Mouse (Mus musculus): ENCODE measurements at regions not wholly inside any gene's neighbourhood (a gene's known extent, or its start where the extent isn't known, plus 50 kb on each side); places are given as distances from the start of the nearest gene placed in this dataset.
A peak's percentile ranks its signal among the peaks of the same experiment; 100 is the strongest.
"Not testable (repeated sequence)": the region's sequence is repeated elsewhere in the genome, so short reads cannot be mapped to it uniquely, and the experiment has no call there.

- Histone ChIP-seq H3K4me3 (ENCODE audit: low read depth, low read length) (no peak overlapping the region), H3K27me3 (replicated peaks; ENCODE audit: control insufficient read depth, insufficient read depth, low read length) (no peaks in the 10 kb centered on the region), H3K9ac (ENCODE audit: low read depth, low read length) (no peak overlapping the region), H3K4me2 (ENCODE audit: low read depth, low read length) (no peak overlapping the region), H3K4me1 (ENCODE audit: control insufficient read depth, insufficient read depth, low read length) (no peaks in the 10 kb centered on the region), H3K9me3 (ENCODE audit: control insufficient read depth, low read length) (no peaks in the 10 kb centered on the region), H3K36me3 (ENCODE audit: control insufficient read depth, insufficient read depth, low read length) (no peaks in the 10 kb centered on the region), H3K27ac (replicated peaks; ENCODE audit: low read depth, low read length) (no peak overlapping the region)
- 70% methylated on average over 3 of the region's 3 CpGs for WGBS
- ATAC-seq (ENCODE audit: low read depth) (peak; percentile 57; the same call in 1 of the 2 replicates), DNase-seq (ENCODE audit: low spot score) (peak; percentile 78)
These were observed 491.6 kb upstream of the Igfbp3 start for GRCm38 (mm10) chr11:7705312-7705764.

GRCm38 (mm10) chr11:7697591-7697990 lies 483.9 kb upstream of the Igfbp3 start:
- no peak for ATAC-seq (ENCODE audit: low read depth)
- Histone ChIP-seq H3K9ac (ENCODE audit: low read depth, low read length) (no peak overlapping the region), H3K4me1 (ENCODE audit: control insufficient read depth, insufficient read depth, low read length) (no peaks in the 10 kb centered on the region), H3K36me3 (ENCODE audit: control insufficient read depth, insufficient read depth, low read length) (no peaks in the 10 kb centered on the region), H3K27ac (replicated peaks; ENCODE audit: low read depth, low read length) (no peak overlapping the region), H3K4me3 (ENCODE audit: low read depth, low read length) (no peak overlapping the region), H3K9me3 (ENCODE audit: control insufficient read depth, low read length) (no peaks in the 10 kb centered on the region), H3K4me2 (ENCODE audit: low read depth, low read length) (no peak overlapping the region), H3K27me3 (replicated peaks; ENCODE audit: control insufficient read depth, insufficient read depth, low read length) (no peaks in the 10 kb centered on the region)
- 70% methylated on average over 1 of the region's 1 CpGs for WGBS
- peak; percentile 57 for DNase-seq (ENCODE audit: low spot score)

DNA sequence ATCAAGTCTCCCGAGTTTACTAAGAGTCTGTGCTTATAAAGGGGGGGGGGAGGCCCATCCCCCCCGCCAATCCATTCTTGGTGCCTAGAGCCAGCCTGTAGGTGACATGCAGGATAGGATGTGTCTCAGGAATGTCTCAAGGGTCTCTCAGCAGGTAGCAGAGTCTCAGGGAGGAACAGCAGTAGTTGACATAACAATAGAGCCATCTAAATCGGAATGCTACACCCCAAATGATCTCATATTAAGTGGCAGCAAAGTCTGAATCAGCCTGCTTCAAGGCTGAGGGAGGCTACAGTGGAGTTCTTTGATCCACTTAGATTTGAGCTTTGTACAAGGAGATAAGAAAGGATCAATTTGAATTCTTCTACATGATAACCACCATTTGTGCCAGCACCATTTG lies 476.0 kb upstream of the Igfbp3 start:
- H3K36me3 ChIP-seq (ENCODE audit: control insufficient read depth, insufficient read depth, low read length); H3K9ac ChIP-seq (ENCODE audit: low read depth, low read length); H3K4me1 ChIP-seq (ENCODE audit: control insufficient read depth, insufficient read depth, low read length); ATAC-seq (ENCODE audit: low read depth); H3K27ac ChIP-seq (replicated peaks; ENCODE audit: low read depth, low read length); H3K4me2 ChIP-seq (ENCODE audit: low read depth, low read length); H3K9me3 ChIP-seq (ENCODE audit: control insufficient read depth, low read length); H3K4me3 ChIP-seq (ENCODE audit: low read depth, low read length); DNase-seq (ENCODE audit: low spot score); H3K27me3 ChIP-seq (replicated peaks; ENCODE audit: control insufficient read depth, insufficient read depth, low read length): not testable (repeated sequence)
- 67% methylated on average over 3 of the region's 3 CpGs for WGBS

DNA sequence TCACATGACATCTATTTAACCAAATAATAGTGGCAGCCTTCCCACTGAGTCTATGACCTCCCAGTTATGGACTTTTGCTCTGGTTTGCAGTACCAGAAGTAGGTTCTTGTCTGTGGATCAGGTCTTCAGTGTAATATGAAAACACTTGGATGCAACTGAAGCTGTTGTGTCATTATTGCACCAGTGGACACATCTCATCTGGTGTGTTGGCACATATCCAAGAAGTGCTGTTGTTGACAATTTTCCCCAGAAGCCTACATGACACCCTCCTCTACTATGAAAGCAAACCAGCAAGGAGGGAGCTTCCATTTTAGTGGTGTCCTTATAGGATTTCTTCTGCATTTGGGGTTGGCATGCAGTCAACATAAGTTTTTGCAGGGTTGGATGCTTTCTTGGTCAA lies 459.1 kb upstream of the Igfbp3 start:
- no peaks in the 10 kb centered on the region for H3K27me3 ChIP-seq (replicated peaks; ENCODE audit: control insufficient read depth, insufficient read depth, low read length)
- no peak for ATAC-seq (ENCODE audit: low read depth)
- no peak overlapping the region for H3K4me2 ChIP-seq (ENCODE audit: low read depth, low read length)
- H3K4me1 ChIP-seq (ENCODE audit: control insufficient read depth, insufficient read depth, low read length), result no peaks in the 10 kb centered on the region
- no peaks in the 10 kb centered on the region for H3K36me3 ChIP-seq (ENCODE audit: control insufficient read depth, insufficient read depth, low read length)
- H3K27ac ChIP-seq (replicated peaks; ENCODE audit: low read depth, low read length), result no peak overlapping the region
- DNase-seq (ENCODE audit: low spot score), result no peak
- H3K4me3 ChIP-seq (ENCODE audit: low read depth, low read length), result no peak overlapping the region
- no peaks in the 10 kb centered on the region for H3K9me3 ChIP-seq (ENCODE audit: control insufficient read depth, low read length)
- no peak overlapping the region for H3K9ac ChIP-seq (ENCODE audit: low read depth, low read length)

- no peak overlapping the region for H3K4me2 ChIP-seq (ENCODE audit: low read depth, low read length)
- H3K4me1 ChIP-seq (ENCODE audit: control insufficient read depth, insufficient read depth, low read length), result no peaks in the 10 kb centered on the region
- H3K36me3 ChIP-seq (ENCODE audit: control insufficient read depth, insufficient read depth, low read length), result no peaks in the 10 kb centered on the region
- no peak overlapping the region for H3K9ac ChIP-seq (ENCODE audit: low read depth, low read length)
- no peak overlapping the region for H3K4me3 ChIP-seq (ENCODE audit: low read depth, low read length)
- no peak overlapping the region for H3K27ac ChIP-seq (replicated peaks; ENCODE audit: low read depth, low read length)
- DNase-seq (ENCODE audit: low spot score) (peak; percentile 58), ATAC-seq (ENCODE audit: low read depth) (no peak)
- no peaks in the 10 kb centered on the region for H3K9me3 ChIP-seq (ENCODE audit: control insufficient read depth, low read length)
- no peaks in the 10 kb centered on the region for H3K27me3 ChIP-seq (replicated peaks; ENCODE audit: control insufficient read depth, insufficient read depth, low read length)
These were observed 416.9 kb upstream of the Igfbp3 start for GRCm38 (mm10) chr11:7630637-7631036.

DNA sequence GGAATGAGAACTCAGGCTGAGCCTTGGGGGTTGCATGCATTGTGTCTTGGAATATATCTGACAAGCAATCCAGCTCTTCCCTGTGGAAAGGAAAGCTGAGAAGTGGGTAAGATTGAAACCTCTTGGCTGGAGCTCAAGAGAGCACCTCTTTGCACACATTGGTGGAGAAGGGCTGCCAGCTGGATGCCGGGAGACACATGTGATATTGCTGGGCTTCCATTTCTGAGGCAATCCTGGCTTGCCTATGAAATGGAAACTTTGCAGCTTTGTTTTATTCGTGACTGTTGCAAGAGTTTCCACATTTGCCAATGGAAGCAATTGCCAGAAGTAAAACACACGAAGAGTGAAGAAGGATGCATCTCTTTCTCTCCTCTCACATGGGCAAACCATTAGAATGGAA lies 411.5 kb upstream of the Igfbp3 start:
- Histone ChIP-seq H3K27me3 (replicated peaks; ENCODE audit: control insufficient read depth, insufficient read depth, low read length) (no peaks in the 10 kb centered on the region), H3K4me1 (ENCODE audit: control insufficient read depth, insufficient read depth, low read length) (no peaks in the 10 kb centered on the region), H3K36me3 (ENCODE audit: control insufficient read depth, insufficient read depth, low read length) (no peaks in the 10 kb centered on the region), H3K9ac (ENCODE audit: low read depth, low read length) (no peak overlapping the region), H3K27ac (replicated peaks; ENCODE audit: low read depth, low read length) (no peak overlapping the region; the same call in 1 of the 2 replicates), H3K4me2 (ENCODE audit: low read depth, low read length) (no peak overlapping the region), H3K9me3 (ENCODE audit: control insufficient read depth, low read length) (no peaks in the 10 kb centered on the region), H3K4me3 (ENCODE audit: low read depth, low read length) (no peak overlapping the region)
- DNase-seq (ENCODE audit: low spot score), result peak; percentile 38
- ATAC-seq (ENCODE audit: low read depth), result no peak
- 65% methylated on average over 3 of the region's 3 CpGs for WGBS

GRCm38 (mm10) chr11:7620320-7620719 lies 406.6 kb upstream of the Igfbp3 start:
- Histone ChIP-seq H3K9me3 (ENCODE audit: control insufficient read depth, low read length) (no peaks in the 10 kb centered on the region), H3K27ac (replicated peaks; ENCODE audit: low read depth, low read length) (no peak overlapping the region), H3K4me3 (ENCODE audit: low read depth, low read length) (no peak overlapping the region), H3K27me3 (replicated peaks; ENCODE audit: control insufficient read depth, insufficient read depth, low read length) (no peaks in the 10 kb centered on the region), H3K4me2 (ENCODE audit: low read depth, low read length) (no peak overlapping the region), H3K4me1 (ENCODE audit: control insufficient read depth, insufficient read depth, low read length) (no peaks in the 10 kb centered on the region), H3K9ac (ENCODE audit: low read depth, low read length) (no peak overlapping the region), H3K36me3 (ENCODE audit: control insufficient read depth, insufficient read depth, low read length) (no peaks in the 10 kb centered on the region)
- 82% methylated on average over 6 of the region's 6 CpGs for WGBS
- DNase-seq (ENCODE audit: low spot score), result no peak
- ATAC-seq (ENCODE audit: low read depth), result no peak

DNA sequence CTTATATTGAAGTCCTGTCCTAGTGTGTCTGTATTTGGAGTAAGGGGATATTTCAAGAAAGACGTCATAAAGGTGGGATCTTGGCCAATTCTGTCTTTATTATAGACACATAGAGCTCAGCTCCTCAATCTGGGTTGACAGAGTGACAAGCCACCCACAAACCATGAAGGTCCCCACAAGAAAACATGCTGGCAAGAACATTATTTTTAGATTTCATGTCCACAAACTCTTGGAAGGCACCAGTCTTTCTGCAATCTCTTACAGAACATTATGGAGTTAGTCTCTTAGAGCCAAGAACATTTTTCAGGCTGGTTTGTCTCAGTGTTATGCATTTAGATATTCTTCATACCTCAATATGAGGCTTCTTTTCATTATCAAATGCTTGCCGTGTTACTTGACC lies 397.0 kb upstream of the Igfbp3 start:
- Histone ChIP-seq H3K4me3 (ENCODE audit: low read depth, low read length) (no peak overlapping the region), H3K4me2 (ENCODE audit: low read depth, low read length) (no peak overlapping the region), H3K36me3 (ENCODE audit: control insufficient read depth, insufficient read depth, low read length) (no peaks in the 10 kb centered on the region), H3K27ac (replicated peaks; ENCODE audit: low read depth, low read length) (no peak overlapping the region), H3K4me1 (ENCODE audit: control insufficient read depth, insufficient read depth, low read length) (no peaks in the 10 kb centered on the region), H3K27me3 (replicated peaks; ENCODE audit: control insufficient read depth, insufficient read depth, low read length) (no peaks in the 10 kb centered on the region), H3K9ac (ENCODE audit: low read depth, low read length) (no peak overlapping the region), H3K9me3 (ENCODE audit: control insufficient read depth, low read length) (no peaks in the 10 kb centered on the region)
- 72% methylated on average over 2 of the region's 2 CpGs for WGBS
- no peak for DNase-seq (ENCODE audit: low spot score)
- no peak for ATAC-seq (ENCODE audit: low read depth)

- ATAC-seq (ENCODE audit: low read depth) (no peak), DNase-seq (ENCODE audit: low spot score) (no peak)
- Histone ChIP-seq H3K27ac (replicated peaks; ENCODE audit: low read depth, low read length) (no peak overlapping the region), H3K9ac (ENCODE audit: low read depth, low read length) (no peak overlapping the region), H3K36me3 (ENCODE audit: control insufficient read depth, insufficient read depth, low read length) (no peaks in the 10 kb centered on the region), H3K4me3 (ENCODE audit: low read depth, low read length) (no peak overlapping the region), H3K4me1 (ENCODE audit: control insufficient read depth, insufficient read depth, low read length) (no peaks in the 10 kb centered on the region), H3K4me2 (ENCODE audit: low read depth, low read length) (no peak overlapping the region), H3K27me3 (replicated peaks; ENCODE audit: control insufficient read depth, insufficient read depth, low read length) (no peaks in the 10 kb centered on the region), H3K9me3 (ENCODE audit: control insufficient read depth, low read length) (no peaks in the 10 kb centered on the region)
These were observed 396.2 kb upstream of the Igfbp3 start for GRCm38 (mm10) chr11:7609921-7610320.

Data from embryonic facial prominence, embryonic 14.5 days (tissue).